Mouse (Mus musculus) cerebellum, adult 9-10 months (tissue): Measurements from ENCODE around the gene Prune2.
A peak's percentile ranks its signal among the peaks of the same experiment; 100 is the strongest.
"Not testable (repeated sequence)": the region's sequence is repeated elsewhere in the genome, so short reads cannot be mapped to it uniquely, and the experiment has no call there.

Experiments
- DNase-seq: peaks from one replicate; pipeline ENCODE4 v3.0.0; 2022

Prune2 gene

GRCm38 (mm10) chr19:17130544-17130943, 174.6 kb downstream of the Prune2 start:
- DNase-seq, result no peak

GRCm38 (mm10) chr19:17136677-17137460, 181.0 kb downstream of the Prune2 start:
- DNase-seq, result peak; percentile 92

- no peak for DNase-seq
These were observed 181.7 kb downstream of the Prune2 start for GRCm38 (mm10) chr19:17137656-17138055.

DNA sequence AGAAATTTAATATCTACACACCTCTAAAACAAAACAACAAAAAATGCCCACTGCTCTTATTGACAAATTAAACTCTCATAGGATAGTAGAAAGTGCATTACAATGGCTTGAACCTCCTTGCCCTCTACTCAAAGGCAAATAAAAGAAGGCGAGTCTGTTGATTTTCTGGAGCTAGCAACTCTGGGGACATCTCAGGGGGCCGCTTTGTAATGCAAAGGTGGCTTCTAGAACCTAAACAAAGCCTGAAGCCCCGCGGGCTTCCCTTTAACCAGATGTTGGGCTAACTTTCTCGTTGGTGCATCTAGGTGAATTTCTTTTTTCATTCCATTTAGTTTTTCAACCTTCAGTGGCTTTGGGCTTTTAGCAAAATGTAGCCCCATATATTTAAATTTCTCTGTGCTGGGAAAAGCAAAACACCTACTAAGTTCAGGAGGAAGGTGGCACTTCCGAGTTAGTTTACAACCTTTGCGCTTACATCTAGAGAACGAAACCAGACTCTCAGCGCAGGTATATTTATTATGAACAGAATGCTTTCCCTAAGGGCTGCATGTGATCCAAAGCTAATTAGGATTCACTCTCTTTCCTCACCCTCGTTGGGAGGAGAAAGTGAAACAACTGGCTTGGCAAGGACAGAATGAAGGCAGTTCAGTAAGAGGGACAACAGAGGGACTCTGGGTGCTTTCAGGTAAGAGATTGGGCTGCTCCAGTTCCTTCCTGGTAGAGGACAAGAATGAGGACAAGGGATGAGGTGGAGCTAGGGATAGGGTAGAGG, 182.4 kb downstream of the Prune2 start:
- DNase-seq, result no peak

DNA sequence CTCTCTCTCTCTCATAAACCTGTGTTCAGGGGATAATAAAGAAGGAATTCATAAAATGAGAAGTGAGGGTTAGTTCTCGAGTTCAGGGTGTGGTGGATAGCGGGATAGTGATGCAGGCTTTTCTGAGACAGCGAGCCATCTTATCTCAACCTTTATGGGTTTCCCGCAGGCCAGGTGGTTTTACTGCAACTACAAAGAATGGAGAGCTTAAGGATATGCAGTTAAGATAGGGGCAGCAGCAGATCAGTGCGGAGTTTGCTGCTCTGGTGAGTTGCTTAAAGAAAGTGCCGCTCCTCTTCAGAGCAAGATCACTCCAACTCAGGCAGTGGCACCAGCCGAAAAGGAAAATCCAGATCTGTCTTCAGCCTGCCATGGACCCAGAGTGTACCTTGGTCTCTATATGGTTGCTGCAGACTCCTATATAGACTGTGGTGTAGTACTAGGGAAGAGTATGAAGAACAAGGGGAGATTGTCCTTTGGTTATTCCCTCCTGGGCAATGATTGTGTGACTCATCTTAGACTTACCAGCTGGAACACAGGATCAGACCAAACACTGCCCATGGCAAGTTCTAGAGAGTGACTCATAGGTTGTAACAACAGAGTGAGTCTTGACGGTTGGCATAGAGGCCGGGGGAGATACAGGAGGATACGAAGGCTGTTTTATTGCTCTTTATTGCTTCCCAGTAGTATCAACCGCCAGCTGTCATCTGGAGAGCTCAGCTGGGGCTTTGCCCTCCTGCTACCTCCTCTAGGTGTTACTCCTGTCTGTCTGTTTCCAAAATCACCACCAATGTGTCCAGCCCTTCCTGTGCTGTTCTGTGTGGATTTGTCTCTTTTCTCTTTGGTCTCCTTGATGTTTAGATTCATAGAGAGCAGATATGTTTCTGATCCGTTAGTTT, 184.3 kb downstream of the Prune2 start:
- DNase-seq, result no peak

DNA sequence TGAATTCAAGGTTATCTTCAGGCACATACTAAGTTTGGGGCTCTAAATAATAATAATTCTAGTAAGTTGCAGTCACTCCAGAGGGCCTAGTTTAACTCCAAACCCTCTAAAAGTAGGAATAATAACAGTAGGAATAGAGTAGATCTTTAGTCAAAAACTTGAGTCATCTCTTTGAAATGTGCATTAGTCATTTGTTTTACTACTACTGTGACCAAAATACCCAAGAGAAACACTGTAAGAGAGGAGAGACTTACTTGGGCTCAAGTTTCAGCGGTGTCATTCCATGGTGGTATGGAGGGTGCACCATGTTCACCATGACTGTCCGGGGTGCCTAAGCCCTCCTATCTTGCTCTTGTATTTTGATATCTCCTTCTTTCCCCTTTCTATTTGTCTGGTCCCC, 187.3 kb downstream of the Prune2 start:
- no peak for DNase-seq

DNA sequence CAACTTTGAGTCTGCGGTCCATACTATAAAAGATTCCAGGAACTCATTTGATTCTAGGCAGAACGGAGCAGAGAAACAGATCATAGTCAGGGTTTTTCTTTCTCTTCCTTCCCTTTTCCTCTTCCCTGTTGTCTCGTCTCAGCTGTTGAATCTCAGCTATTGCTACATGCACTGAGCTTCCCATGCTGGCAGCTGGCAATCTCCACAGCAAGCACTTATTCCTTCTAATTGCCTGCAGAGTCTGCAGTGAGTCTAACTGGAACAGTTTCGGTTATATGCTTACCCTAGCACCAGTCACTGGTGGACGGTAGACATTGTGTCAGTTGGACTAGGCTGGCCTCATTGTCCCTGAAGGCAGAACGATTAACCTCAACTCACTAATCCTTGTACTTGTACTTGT, 188.3 kb downstream of the Prune2 start:
- DNase-seq, result no peak

DNA sequence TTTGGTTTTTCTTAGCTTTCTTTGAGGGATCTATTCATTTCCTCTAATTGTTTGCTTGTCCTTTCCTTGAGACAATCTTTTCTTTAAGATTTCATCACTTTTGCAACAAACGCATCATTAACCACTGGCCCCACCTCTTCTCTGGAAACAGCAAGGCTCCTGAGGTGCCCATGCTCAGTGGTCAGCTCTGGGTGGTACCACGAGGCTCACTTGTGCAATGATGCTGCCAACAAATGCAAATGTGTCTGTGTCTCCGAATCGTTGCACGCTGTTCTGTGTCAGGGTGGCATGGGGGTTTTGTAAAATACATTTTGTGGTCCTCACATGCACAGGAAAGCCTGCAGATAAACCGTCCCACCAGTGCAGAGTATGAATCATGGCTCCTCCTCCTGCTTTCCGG, 194.1 kb downstream of the Prune2 start:
- DNase-seq, result no peak

DNA sequence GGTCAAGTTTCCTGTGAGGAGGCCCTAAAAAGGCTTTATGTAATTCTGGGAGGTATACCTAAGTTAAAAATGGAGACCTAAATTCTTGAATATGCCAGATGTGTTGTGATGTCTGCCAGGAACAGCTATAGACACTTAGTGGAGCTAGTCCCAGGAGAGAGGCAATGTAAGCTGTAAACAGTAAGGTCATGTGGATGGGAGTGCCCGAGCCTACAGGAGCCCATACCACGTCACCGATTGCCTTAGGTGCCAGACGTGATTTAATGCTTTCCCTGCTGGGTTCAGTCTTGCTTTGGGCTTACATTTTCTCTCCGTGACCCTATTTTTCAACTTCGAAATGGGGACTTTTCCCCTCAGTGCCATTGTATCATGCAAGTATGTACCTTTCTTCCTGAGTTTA, 195.9 kb downstream of the Prune2 start:
- no peak for DNase-seq

DNA sequence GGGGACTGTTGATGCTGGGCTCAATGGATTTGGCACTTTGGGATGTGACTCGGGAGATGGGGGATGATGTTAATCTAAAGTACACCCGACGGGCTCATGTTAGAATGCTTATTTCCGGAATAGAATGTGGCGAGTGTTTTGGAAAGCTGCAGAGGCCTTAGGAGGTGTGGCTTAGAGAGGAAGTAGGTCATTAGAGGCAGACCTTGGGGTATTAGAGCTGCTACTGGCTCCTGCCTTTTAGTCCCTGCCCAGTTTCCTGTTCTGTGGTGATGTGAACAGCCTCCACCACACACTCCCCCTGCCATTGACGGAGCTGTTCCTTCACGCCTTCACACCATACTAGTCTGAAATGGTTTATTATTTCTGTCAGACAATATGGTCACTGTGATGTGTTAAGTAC, 196.5 kb downstream of the Prune2 start:
- DNase-seq, result no peak

DNA sequence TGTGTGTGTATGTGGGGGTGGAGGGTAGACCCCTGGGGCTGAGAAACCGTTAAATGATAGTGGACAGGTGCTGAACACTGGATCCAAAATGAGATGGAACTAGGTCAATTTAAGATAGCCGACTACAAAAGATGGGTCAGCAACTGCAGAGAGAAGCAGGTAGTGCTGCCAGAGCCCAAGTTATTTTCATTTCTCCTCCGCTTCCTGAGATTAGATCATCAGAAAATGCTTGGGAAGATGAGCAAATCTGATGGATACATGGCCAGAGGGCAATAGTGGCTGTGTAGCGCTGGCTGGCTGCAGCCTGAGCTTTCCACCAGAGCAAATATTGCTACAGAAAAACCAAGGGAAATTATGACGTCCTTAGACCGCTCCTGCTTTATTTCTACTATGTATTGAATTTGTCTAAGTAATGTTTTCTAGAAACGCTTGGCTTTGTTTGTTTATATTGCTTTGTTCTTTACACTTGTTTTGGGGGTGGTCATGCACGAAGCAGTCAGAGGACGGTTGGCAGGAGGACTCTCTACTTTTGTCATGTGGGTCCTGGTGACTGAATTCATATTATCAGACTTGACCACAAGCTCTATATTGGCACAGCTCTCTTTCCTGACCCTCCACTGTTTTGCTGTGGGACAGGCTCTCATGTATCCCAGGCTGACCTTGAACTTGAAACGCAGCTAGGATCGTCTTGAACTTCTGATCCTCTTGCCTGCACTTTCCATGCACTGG, 198.2 kb downstream of the Prune2 start:
- peak; percentile 77 for DNase-seq

GRCm38 (mm10) chr19:17155216-17155615, 199.3 kb downstream of the Prune2 start:
- DNase-seq, result no peak

GRCm38 (mm10) chr19:17159676-17160075, 203.8 kb downstream of the Prune2 start:
- DNase-seq, result peak; percentile 93

GRCm38 (mm10) chr19:17160231-17160630, 204.3 kb downstream of the Prune2 start:
- DNase-seq, result peak; percentile 93

DNA sequence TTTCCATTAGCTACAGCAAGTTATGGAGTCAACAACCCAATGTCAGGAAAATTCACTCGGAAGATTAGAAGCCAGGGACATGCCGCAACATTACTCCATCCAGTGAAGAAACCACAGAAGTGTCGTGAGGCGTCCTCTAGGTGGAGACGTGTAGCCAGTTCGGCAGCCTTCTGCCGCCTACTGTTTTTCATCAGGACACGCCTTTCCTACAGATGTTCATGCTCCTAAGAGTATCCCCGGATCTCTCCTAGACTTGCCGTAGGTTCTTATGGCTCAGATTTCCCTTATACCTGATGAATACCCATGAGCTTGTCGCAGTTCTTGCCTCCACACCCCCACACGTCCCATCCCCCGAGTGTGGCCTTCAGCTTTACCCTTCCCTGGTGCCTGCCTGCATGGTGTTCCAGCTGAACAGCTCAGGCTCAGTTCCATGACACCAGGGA, 207.6 kb downstream of the Prune2 start:
- DNase-seq, result no peak

GRCm38 (mm10) chr19:17166288-17166687, 210.4 kb downstream of the Prune2 start:
- no peak for DNase-seq

DNA sequence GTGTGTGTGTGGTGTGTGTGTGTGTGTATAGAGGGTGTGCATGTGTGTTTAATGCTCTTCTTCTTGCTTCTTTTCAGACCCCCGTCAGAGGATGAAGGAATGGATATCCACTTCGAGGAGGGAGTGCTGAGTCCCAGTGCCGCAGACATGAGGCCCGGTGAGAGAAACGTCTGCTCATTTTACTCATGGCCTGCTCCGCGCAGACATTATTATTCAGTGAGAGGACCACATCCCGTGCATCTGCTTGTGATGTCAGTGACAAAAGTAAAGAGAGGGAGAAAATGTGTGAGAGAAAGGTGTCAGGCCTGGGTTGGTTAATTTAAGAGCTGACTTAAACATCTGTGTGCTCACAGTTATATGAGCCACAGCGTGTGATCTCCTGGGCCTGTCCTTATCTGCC, 212.3 kb downstream of the Prune2 start:
- DNase-seq, result no peak

GRCm38 (mm10) chr19:17169746-17170145, 213.8 kb downstream of the Prune2 start:
- DNase-seq, result no peak

DNA sequence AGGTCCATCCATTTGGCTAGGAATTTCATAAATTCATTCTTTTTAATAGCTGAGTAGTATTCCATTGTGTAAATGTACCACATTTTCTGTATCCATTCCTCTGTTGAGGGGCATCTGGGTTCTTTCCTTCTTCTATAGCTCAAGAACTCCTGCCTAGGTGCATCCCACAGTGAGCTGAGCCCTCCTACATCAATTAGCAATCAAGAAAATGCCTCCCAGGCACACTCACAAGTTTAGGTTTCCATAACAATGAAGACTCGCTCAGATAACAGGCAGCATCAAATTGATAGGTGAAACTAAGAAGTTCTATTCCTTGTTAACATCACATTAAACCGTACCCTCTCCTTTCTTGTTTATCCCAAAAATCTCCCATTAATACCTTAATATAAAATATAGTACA, 218.6 kb downstream of the Prune2 start:
- DNase-seq, result not testable (repeated sequence)

GRCm38 (mm10) chr19:17180506-17180905, 224.6 kb downstream of the Prune2 start:
- DNase-seq, result no peak

DNA sequence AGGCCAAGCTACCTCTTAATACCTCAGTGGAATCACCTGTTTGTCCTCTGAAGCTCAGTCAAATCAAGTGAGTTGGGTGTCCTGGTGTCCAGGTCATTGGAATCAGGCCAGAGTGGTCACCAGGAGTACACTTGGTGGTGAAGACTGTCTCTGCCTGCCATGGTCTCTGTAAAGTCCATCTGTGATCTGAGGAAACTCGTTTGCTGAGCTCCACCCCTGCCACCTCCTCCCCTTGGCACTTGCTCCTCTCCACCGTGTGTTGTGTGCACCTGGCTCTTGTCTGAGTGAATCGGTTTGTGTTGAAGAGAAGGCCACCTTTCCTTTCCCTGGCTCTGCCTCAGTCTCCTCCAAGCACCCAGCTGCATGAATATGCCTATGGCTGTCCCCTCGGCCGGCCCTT, 238.8 kb downstream of the Prune2 start:
- peak; percentile 61 for DNase-seq

DNA sequence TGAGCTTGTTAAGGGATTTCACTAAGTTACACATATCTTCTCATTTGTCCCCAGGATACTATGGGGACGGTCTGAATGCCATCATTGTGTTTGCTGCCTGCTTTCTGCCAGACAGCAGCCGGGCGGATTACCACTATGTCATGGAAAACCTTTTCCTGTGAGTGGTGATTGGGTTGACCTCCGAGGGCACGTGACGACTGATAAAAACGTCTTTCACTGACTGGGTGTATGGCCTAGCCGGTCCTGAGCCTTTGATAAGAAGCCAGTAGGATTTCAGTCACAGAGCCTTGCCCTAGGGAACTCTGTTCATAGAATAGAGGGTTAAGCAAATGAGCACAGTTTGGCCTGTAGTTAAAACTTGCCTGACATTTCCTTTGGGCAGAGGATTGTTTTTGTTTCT, 243.1 kb downstream of the Prune2 start:
- no peak for DNase-seq

GRCm38 (mm10) chr19:17207141-17207540, 251.2 kb downstream of the Prune2 start:
- peak; percentile 45 for DNase-seq
